Mouse (Mus musculus) layer of hippocampus, postnatal 25 days (tissue): ENCODE data around the gene Fam187a. TPM values are rescaled to one million over a fixed set of nuclear protein-coding genes. Genes with fewer than 3 reads are reported as not detected.

Experiments
- DNase-seq, 2 experiments: peaks; one replicate each; pipeline ENCODE4 v3.0.0; 2022; ENCODE audit warnings: mixed read lengths in 2 of 2, low spot score in 1 of 2; ENCODE audit errors: extremely low spot score in 1 of 2
- total RNA-seq, 2 experiments: library from RNA; stranded (reverse); gene quantifications; 2 replicates each; pipeline ENCODE4 v1.2.3; 2021

Gene Fam187a
- under 1 TPM in 1 of 2 experiments, not detected in 1; 0.22 TPM for total RNA-seq

- DNase-seq: no peak
Measured at GRCm38 (mm10) chr11:102884616-102885219, at the start of gene Fam187a. Fam187a (plus strand) TSS chr11:102885169.

DNA sequence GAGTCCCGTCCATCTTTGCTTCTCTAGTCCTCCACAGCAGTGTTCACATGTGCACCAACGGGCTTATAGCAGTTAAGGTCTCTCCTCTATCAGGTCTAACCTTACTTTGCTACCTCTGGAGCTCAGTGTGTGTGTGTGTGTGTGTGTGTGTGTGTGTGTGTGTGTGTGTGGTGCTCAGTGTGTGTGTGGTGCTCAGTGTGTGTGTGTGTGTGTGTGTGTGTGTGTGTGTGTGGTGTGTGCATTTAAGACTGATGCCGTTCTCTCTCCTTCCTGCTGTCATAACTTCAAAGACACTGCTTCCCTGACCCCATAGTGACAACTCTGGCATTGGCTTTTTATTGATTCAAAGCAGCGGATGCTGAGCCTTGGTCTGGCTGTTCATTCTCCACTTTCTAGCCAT is 49.4 kb upstream of the Fam187a start, which contains the start of gene Higd1b:
TSS of gene Higd1b (plus strand) at position 301 of the 400 bp plus-strand sequence.
- no peak for DNase-seq

GRCm38 (mm10) chr11:102836146-102836545 is 48.8 kb upstream of the Fam187a start:
- no peak for DNase-seq

- DNase-seq: no peak
Measured at GRCm38 (mm10) chr11:102837385-102837784, 47.6 kb upstream of the Fam187a start.

DNA sequence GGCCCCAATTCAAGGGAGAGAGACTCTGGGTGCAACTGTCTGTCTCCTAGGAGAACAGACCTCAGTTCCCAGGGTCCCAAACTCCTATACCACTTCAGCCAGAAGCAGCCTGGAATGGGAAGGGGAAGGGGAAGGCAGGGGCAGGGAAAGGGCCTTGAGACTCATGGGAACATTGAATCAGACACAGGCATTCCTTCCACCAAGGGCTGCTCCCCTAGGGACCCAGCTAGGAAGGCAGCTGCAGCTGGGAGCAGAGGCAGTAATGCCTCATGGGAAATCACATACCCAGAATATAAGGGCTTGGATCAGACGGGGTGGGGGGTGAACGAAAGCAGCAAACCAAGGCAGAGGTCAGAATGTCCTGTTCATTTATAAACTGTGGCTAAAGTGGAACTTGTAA is 46.8 kb upstream of the Fam187a start:
- no peak for DNase-seq

GRCm38 (mm10) chr11:102838616-102839150 is 46.3 kb upstream of the Fam187a start:
- DNase-seq: no peak

GRCm38 (mm10) chr11:102845926-102846325 is 39.0 kb upstream of the Fam187a start:
- DNase-seq: no peak

- peak in 1 of 2 experiments; percentile 61 for DNase-seq
Measured at GRCm38 (mm10) chr11:102851883-102852282, 33.1 kb upstream of the Fam187a start.

- no peak for DNase-seq
Measured at GRCm38 (mm10) chr11:102853760-102854159, 31.2 kb upstream of the Fam187a start.

GRCm38 (mm10) chr11:102855941-102856340 is 29.0 kb upstream of the Fam187a start:
- no peak for DNase-seq

DNA sequence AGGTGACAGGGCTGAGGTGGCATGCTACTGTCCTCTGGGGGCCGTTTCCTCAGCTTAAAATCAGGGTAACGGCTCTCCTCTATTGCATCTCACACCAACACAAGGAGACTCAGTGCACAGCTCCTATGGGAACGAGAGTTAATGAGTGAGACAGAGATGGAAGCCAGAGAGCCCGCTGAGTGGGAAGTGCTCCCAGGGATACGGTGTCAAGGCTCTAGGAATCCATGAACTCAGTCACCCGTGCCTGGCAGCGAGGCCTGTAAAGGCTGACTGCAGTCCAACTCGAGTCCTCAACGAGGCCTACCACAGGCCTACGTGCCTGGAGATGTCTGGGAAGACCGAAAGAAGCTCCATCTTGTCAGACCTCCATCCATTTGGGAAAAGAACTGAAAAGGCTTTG is 26.0 kb upstream of the Fam187a start:
- no peak for DNase-seq

GRCm38 (mm10) chr11:102859933-102860332 is 25.0 kb upstream of the Fam187a start:
- no peak for DNase-seq

- peak in 1 of 2 experiments; percentile 78 for DNase-seq
Measured at GRCm38 (mm10) chr11:102864272-102864671, 20.7 kb upstream of the Fam187a start.

DNA sequence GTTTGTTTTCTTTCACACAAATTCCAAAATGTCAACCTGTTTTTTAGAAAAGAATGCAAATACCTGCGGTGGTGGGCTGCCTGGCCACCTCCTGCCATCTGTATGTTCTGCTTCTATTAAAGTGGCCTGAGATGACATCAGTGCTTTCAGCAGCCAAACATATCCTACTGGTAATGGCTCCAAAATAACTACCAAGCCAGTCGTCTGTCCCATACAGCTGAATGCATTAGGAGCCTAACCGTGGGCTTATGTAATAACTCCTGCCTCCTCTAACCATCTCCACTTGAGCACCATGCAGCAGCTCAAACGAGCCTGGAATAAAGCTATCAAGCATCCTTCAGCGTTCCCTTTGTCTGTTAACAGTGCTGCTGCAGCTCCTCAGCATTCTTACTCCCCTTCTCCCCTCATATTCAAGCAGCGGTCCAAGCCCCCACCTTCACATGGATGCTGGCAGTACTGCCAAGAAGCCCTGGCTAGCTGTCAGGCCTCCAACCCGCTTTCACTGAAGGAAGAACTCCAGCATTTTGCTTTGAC is 10.1 kb upstream of the Fam187a start:
- DNase-seq: no peak

- DNase-seq: no peak
Measured at GRCm38 (mm10) chr11:102879558-102879957, 5.4 kb upstream of the Fam187a start.

DNA sequence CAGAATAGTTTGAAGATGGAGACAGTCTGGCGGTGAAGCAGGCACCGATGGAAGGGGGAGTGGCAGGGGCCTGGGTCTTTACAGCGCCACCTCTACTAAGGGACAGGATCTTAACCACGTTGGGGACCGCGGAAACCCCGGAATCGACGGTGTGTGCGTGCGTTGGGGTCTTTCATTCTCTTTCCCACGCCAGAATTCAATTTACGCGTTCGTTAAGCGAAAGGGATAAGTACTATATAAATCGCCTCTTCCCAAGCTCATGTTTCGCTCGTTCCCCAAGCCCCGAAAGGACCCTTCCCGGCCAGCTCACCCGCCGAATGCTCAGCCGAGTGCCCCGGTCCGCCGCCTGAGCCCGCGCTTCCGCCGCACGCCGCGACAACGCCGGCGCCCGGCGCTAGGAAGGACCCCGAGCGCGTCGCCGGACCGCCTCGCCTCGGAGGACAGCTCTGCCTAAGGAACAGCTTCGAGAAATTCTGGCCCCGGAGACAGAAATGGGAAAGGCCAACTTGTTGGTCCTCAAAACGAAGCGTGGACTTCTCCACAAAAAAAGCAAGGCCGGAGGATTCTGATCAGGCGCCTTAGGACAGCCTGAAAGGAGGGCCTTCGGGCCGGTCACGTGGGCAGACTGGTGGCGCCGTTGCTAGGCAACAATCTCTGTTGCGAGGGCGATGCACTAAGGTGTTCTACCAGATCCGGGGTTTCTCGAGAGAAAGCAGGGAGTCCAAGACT is 4.2 kb upstream of the Fam187a start, which contains the start of the genes Eftud2 and Ccdc103:
TSS of gene Eftud2 (minus strand) at position 401 of the 729 bp plus-strand sequence.
TSS of gene Ccdc103 (plus strand) at position 620 of the 729 bp plus-strand sequence.
- peak; percentile 93 to 96 for DNase-seq

DNA sequence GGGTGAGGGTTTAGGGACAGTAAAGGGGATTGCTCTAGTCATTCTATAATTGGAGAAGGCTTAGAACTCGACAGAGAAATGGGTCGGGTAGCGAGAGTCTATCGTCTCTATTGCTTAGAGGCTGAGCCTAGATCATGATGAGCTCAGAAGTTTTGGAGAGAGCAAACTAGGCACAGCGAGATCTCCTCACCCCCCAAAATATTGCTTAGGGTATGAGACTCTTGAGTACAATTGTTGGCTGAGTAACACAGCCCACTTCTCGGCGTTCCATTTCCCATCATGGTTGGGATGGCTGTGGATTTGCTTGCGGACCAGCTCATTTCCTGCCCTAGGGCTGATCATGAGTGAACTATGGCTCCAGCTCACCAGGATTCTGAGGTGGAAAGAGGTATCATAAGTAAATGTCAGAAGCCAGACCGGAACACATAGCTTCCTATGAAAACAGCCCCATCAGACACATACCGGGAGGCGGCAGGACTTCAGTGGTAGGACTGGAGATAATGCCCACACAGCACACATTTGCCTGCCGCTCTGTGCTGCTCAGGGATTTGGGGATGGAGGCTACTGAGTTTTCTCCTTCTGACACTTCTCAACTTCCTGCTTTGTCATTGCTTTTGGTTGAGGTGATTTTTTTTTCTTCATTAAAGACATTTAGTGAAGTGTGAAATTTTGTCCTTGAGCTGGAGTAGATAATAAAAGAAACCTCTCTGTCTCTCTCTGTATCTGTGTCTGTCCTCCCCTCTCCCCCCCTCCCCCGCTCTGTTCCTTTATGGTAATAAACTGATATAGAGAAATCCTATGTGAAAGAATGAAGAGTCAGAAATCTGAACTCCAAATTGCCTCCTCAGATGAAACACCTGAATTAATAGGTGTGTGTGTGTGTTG is 3.4 kb upstream of the Fam187a start:
- DNase-seq: no peak

DNA sequence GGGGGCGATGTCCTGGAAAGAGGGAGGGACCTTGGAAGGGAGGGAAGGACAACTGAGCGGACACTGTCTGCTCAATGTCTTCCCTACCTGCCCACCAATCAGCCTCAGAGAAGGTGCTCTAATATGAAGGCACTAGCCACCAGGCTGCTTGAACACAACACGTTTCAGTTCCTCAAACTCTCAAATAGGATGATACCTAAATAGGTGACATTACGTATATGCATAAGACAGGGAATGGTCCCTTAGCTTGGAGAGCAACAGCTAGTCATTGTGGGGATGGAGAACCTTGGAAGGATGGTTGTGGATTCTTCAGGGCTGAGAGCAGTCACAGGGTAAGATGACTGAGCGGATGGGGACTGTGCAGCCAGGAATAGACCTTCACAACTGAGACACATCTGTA is 2.5 kb downstream of the Fam187a start:
- no peak for DNase-seq

DNA sequence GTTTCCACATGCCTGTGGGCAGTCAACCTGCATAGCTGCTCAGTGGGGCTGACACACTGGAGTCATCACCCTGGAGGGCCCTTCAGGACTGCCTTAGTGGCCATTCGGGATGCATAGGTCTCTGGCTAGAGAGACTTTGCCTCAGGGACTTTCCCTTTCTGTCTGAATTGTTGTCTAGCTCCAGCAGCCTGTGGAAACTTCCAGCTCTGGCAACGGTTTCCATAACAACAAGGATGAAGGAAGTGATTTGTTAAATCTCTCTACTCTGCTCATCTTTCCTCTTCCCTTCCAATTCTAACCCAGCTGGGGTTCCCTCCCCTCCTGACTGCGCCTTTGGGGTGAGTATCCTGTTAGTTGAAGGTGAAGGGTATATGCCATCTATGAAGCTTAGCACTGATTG is 3.2 kb downstream of the Fam187a start:
- DNase-seq: no peak

- DNase-seq: no peak
Measured at GRCm38 (mm10) chr11:102890096-102890495, 5.1 kb downstream of the Fam187a start.
